Mouse (Mus musculus): ENCODE measurements at regions not wholly inside any gene's neighbourhood (a gene's known extent, or its start where the extent isn't known, plus 50 kb on each side); places are given as distances from the start of the nearest gene placed in this dataset.

- no peak for DNase-seq (ENCODE audit: low spot score in 2 of 2)
These were observed 568.6 kb upstream of the B3galt2 start for GRCm38 (mm10) chr1:143071781-143072382.

GRCm38 (mm10) chr1:143074999-143075398 is 565.5 kb upstream of the B3galt2 start:
- DNase-seq (ENCODE audit: low spot score in 2 of 2): no peak

GRCm38 (mm10) chr1:143080441-143080840 is 560.0 kb upstream of the B3galt2 start:
- DNase-seq (ENCODE audit: low spot score in 2 of 2): no peak

GRCm38 (mm10) chr1:143096904-143097303 is 543.6 kb upstream of the B3galt2 start:
- DNase-seq (ENCODE audit: low spot score in 2 of 2): no peak

GRCm38 (mm10) chr1:143098307-143098706 is 542.2 kb upstream of the B3galt2 start:
- no peak for DNase-seq (ENCODE audit: low spot score in 2 of 2)

- DNase-seq (ENCODE audit: low spot score in 2 of 2): no peak
These were observed 518.3 kb upstream of the B3galt2 start for GRCm38 (mm10) chr1:143122185-143122584.

- DNase-seq (ENCODE audit: low spot score in 2 of 2): peak in 1 of 2 experiments; percentile 39
These were observed 510.2 kb upstream of the B3galt2 start for GRCm38 (mm10) chr1:143130257-143130656.

GRCm38 (mm10) chr1:143132806-143133205 is 507.7 kb upstream of the B3galt2 start:
- no peak for DNase-seq (ENCODE audit: low spot score in 2 of 2)

- DNase-seq (ENCODE audit: low spot score in 2 of 2): no peak
These were observed 495.1 kb upstream of the B3galt2 start for GRCm38 (mm10) chr1:143145111-143145984.

GRCm38 (mm10) chr1:143171286-143171685 is 469.2 kb upstream of the B3galt2 start:
- DNase-seq (ENCODE audit: low spot score in 2 of 2): peak in 1 of 2 experiments; percentile 5

GRCm38 (mm10) chr1:143173836-143174235 is 466.6 kb upstream of the B3galt2 start:
- peak in 1 of 2 experiments; percentile 17 for DNase-seq (ENCODE audit: low spot score in 2 of 2)

- DNase-seq (ENCODE audit: low spot score in 2 of 2): no peak
These were observed 448.2 kb upstream of the B3galt2 start for GRCm38 (mm10) chr1:143192167-143192793.

GRCm38 (mm10) chr1:143200213-143200889 is 440.1 kb upstream of the B3galt2 start:
- peak; percentile 8 to 83 for DNase-seq (ENCODE audit: low spot score in 2 of 2)

GRCm38 (mm10) chr1:143200971-143201370 is 439.5 kb upstream of the B3galt2 start:
- DNase-seq (ENCODE audit: low spot score in 2 of 2): no peak

GRCm38 (mm10) chr1:143202182-143202581 is 438.3 kb upstream of the B3galt2 start:
- DNase-seq (ENCODE audit: low spot score in 2 of 2): no peak

- DNase-seq (ENCODE audit: low spot score in 2 of 2): no peak
These were observed 436.4 kb upstream of the B3galt2 start for GRCm38 (mm10) chr1:143204070-143204469.

GRCm38 (mm10) chr1:143206995-143207394 is 433.5 kb upstream of the B3galt2 start:
- DNase-seq (ENCODE audit: low spot score in 2 of 2): no peak

- no peak for DNase-seq (ENCODE audit: low spot score in 2 of 2)
These were observed 432.9 kb upstream of the B3galt2 start for GRCm38 (mm10) chr1:143207399-143208065.

GRCm38 (mm10) chr1:143217401-143217800 is 423.1 kb upstream of the B3galt2 start:
- DNase-seq (ENCODE audit: low spot score in 2 of 2): no peak

- no peak for DNase-seq (ENCODE audit: low spot score in 2 of 2)
These were observed 408.5 kb upstream of the B3galt2 start for GRCm38 (mm10) chr1:143231969-143232368.

Data from left cerebral cortex, adult 8-10 months (tissue).